In the genomic region with DNA sequence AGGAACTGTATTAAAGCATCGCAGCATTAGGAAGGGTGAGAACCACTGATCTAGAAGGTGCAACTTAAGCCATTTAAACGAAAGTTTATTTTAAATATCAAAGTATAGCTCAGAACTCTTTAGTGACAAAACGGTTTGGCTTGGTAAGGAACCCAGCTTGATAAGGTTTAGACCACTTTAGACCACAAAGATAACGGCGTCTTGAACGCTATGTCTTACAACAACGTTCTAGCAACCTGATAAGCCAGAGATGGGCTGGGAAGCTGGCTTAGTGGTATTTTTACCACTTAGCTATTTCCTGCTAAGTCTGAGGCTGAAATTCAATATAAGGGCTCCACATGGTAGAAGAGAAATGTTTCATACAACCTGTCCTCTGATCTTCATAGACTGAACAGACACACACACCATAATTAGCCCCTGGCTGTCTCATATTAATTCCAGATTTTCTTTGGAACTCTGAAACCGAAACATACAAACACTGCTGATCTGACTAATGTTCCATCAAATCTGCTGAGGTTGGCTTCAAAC, we compare ENCODE assay signal across 15 mouse cellular contexts. TPM values are rescaled to one million over a fixed set of nuclear protein-coding genes. Genes with fewer than 3 reads are reported as not detected.
A peak's percentile ranks its signal among the peaks of the same experiment; 100 is the strongest.
DNase-seq lines count a peak whose midpoint lies in the region; TF ChIP-seq lines count a peak whose summit lies in the region.
"Had no signal": no experiment of that assay in that cellular context is flagged by ENCODE, and none has a peak within 500 bp of the region (broad histone marks: within the 10 kb centered on the region; RNA-seq: fewer than 3 reads in every experiment).

No protein-coding gene starts in this region.

- H3K36me3 ChIP-seq in MEL (ENCODE audit: control insufficient read depth in 1 of 2, insufficient read depth in 2 of 2, low read length in 2 of 2), result peaks cover 0 to 56% of the 10 kb centered on the region in 2 experiments; a peak in 2 of 4 replicates
- peaks cover 11% of the 10 kb centered on the region for H3K36me3 ChIP-seq in megakaryocyte, embryonic 14.5 days (replicated peaks; ENCODE audit: low read length)
- H3K36me3 ChIP-seq: hindbrain, embryonic 13.5 days; limb, embryonic 12.5 days; midbrain, embryonic 13.5 days had no signal

- H3K4me1 ChIP-seq in MEL (ENCODE audit: control insufficient read depth in 1 of 2, insufficient read depth in 2 of 2, low read length in 2 of 2), result peaks cover 23 to 45% of the 10 kb centered on the region in 2 experiments
- H3K4me1 ChIP-seq in megakaryocyte, embryonic 14.5 days, result peaks cover 66% of the 10 kb centered on the region
- H3K4me1 ChIP-seq: hindbrain, embryonic 13.5 days; limb, embryonic 12.5 days; midbrain, embryonic 13.5 days had no signal

- peak overlapping the region; percentile 99 for H3K27ac ChIP-seq in MEL (ENCODE audit: control insufficient read depth, low read depth, low read length)
- H3K27ac ChIP-seq: hindbrain, embryonic 13.5 days; limb, embryonic 12.5 days; midbrain, embryonic 13.5 days had no signal

- peak overlapping the region; percentile 18 to 36; a peak in 3 of 4 replicates for H3K4me3 ChIP-seq in MEL (ENCODE audit: control insufficient read depth in 1 of 2, insufficient read depth in 1 of 2, low read depth in 2 of 2, low read length in 2 of 2)
- peak overlapping the region; percentile 33 for H3K4me3 ChIP-seq in megakaryocyte, embryonic 14.5 days (replicated peaks)
- H3K4me3 ChIP-seq: hindbrain, embryonic 13.5 days; limb, embryonic 12.5 days; midbrain, embryonic 13.5 days had no signal

- H3K9ac ChIP-seq in MEL (ENCODE audit: control insufficient read depth, low read depth, low read length, poor library complexity, severe bottlenecking), result peak overlapping the region; percentile 61
- H3K9ac ChIP-seq: hindbrain, embryonic 13.5 days; limb, embryonic 12.5 days; midbrain, embryonic 13.5 days had no signal

- no peak for TF ChIP-seq CTCF in MEL (IDR thresholded peaks at IDR 0.05 in 2 of 3, conservative IDR thresholded peaks at IDR 0.05 in 1 of 3; ENCODE audit: control insufficient read depth in 1 of 3, insufficient read depth in 1 of 3, low read depth in 2 of 3, low read length in 3 of 3, poor library complexity in 1 of 3, severe bottlenecking in 1 of 3)

- H3K9me3 ChIP-seq in MEL (replicated peaks; ENCODE audit: insufficient read depth, low read length), result no peaks in the 10 kb centered on the region
- no peaks in the 10 kb centered on the region for H3K9me3 ChIP-seq in megakaryocyte, embryonic 14.5 days
- H3K9me3 ChIP-seq: hindbrain, embryonic 13.5 days; limb, embryonic 12.5 days; midbrain, embryonic 13.5 days had no signal

- TF ChIP-seq RAD21 in MEL (IDR thresholded peaks at IDR 0.05; ENCODE audit: low read depth, low read length), result no peak

- peak in 1 of 2 experiments; percentile 35; a peak in 1 of 4 replicates for TF ChIP-seq POLR2A in MEL (IDR thresholded peaks at IDR 0.05; ENCODE audit: control insufficient read depth in 1 of 2, insufficient read depth in 1 of 2, low read depth in 1 of 2, low read length in 2 of 2, poor library complexity in 1 of 2)

- no peaks in the 10 kb centered on the region for H3K79me2 ChIP-seq in MEL (ENCODE audit: control insufficient read depth, insufficient read depth, low read length, poor library complexity)

- peak; percentile 41 for DNase-seq in CD4-positive, CD25-positive, alpha-beta regulatory T cell, adult 2 months (ENCODE audit: low read depth, low spot score)
- DNase-seq in MEL (ENCODE audit: low read depth, low spot score), result peak; percentile 91
- DNase-seq in liver, result peak; percentile 49
- DNase-seq in kidney, postnatal 4 days, result no peak
- no peak for DNase-seq in cerebellum, adult 11-12 months
- no peak for DNase-seq in yolk sac, embryonic 10.5 days (ENCODE audit: low spot score)
- DNase-seq: adrenal gland, adult 8-10 months; cerebellum, adult 8-10 months; embryo, embryonic 11 days; lung, postnatal 10 days had no signal

- no peaks in the 10 kb centered on the region for H3K27me3 ChIP-seq in MEL (ENCODE audit: control insufficient read depth in 1 of 2, insufficient read depth in 2 of 2, low read length in 2 of 2)
- H3K27me3 ChIP-seq in megakaryocyte, embryonic 14.5 days (replicated peaks), result no peaks in the 10 kb centered on the region
- H3K27me3 ChIP-seq: CH12.LX; hindbrain, embryonic 13.5 days; limb, embryonic 12.5 days; midbrain, embryonic 13.5 days had no signal

- peak; percentile 98 to 99 for TF ChIP-seq EP300 in MEL (IDR thresholded peaks at IDR 0.05; ENCODE audit: low read depth in 1 of 2, low read length in 2 of 2)

TF ChIP-seq in MEL, 35 proteins besides CTCF, POLR2A, EP300 and RAD21:
- peak; percentile 95 for TF ChIP-seq RCOR1 (IDR thresholded peaks at IDR 0.05; ENCODE audit: low read depth, low read length)
- no peak for TF ChIP-seq ZNF384 (IDR thresholded peaks at IDR 0.05; ENCODE audit: low read depth, low read length)
- no peak for TF ChIP-seq KAT2A (conservative IDR thresholded peaks at IDR 0.05; ENCODE audit: low read depth, low read length)
- peak; percentile 74; the same call in 1 of the 2 replicates for TF ChIP-seq MAFK (IDR thresholded peaks at IDR 0.05; ENCODE audit: borderline replicate concordance, low read depth, low read length)
- TF ChIP-seq MAX (IDR thresholded peaks at IDR 0.05; ENCODE audit: low read length), result peak; percentile 69; the same call in 1 of the 2 replicates
- TF ChIP-seq ELF1 (IDR thresholded peaks at IDR 0.05; ENCODE audit: low read depth, low read length), result no peak
- TF ChIP-seq TAL1 (IDR thresholded peaks at IDR 0.05; ENCODE audit: low read length), result peak; percentile 54
- TF ChIP-seq TCF12 (IDR thresholded peaks at IDR 0.05; ENCODE audit: low read depth, low read length), result peak; percentile 91
- peak; percentile 96 for TF ChIP-seq ETS1 (IDR thresholded peaks at IDR 0.05; ENCODE audit: low read depth, low read length)
- no peak for TF ChIP-seq SMC3 (IDR thresholded peaks at IDR 0.05; ENCODE audit: low read depth, low read length)
- TF ChIP-seq ZMIZ1 (IDR thresholded peaks at IDR 0.05; ENCODE audit: low read depth, low read length), result peak; percentile 47; the same call in 1 of the 2 replicates
- TF ChIP-seq ZKSCAN1 (IDR thresholded peaks at IDR 0.05; ENCODE audit: low read depth, low read length), result no peak
- peak; percentile 99 for TF ChIP-seq GATA1 (IDR thresholded peaks at IDR 0.05; ENCODE audit: low read depth, low read length)
- peak; percentile 94 for TF ChIP-seq MYC (IDR thresholded peaks at IDR 0.05; ENCODE audit: low read depth, low read length)
- TF ChIP-seq MYB (IDR thresholded peaks at IDR 0.05; ENCODE audit: low read depth, low read length), result peak; percentile 96
- TF ChIP-seq TBP (IDR thresholded peaks at IDR 0.05; ENCODE audit: low read depth, low read length), result peak; percentile 81
- no peak for TF ChIP-seq E2F4 (IDR thresholded peaks at IDR 0.05; ENCODE audit: borderline replicate concordance, low read depth, low read length)
- TF ChIP-seq SIN3A (IDR thresholded peaks at IDR 0.05; ENCODE audit: low read length), result peak; percentile 95
- TF ChIP-seq MAZ (IDR thresholded peaks at IDR 0.05; ENCODE audit: low read depth, low read length), result 0 out of 2 replicates have a peak, but pooled peaks have one; percentile 28
- TF ChIP-seq BHLHE40 (IDR thresholded peaks at IDR 0.05; ENCODE audit: borderline replicate concordance, low read depth, low read length), result peak; percentile 27; the same call in 1 of the 2 replicates
- TF ChIP-seq MXI1 (IDR thresholded peaks at IDR 0.05; ENCODE audit: low read depth, low read length), result peak; percentile 70
- TF ChIP-seq MEF2A (IDR thresholded peaks at IDR 0.05; ENCODE audit: extremely low read depth, insufficient replicate concordance, low read depth, low read length, poor library complexity, severe bottlenecking), result peak; percentile 76; the same call in 1 of the 2 replicates
- TF ChIP-seq USF2 (IDR thresholded peaks at IDR 0.05; ENCODE audit: borderline replicate concordance in 1 of 2, insufficient read depth in 1 of 2, low read depth in 1 of 2, low read length in 2 of 2), result no peak
- no peak for TF ChIP-seq GABPA (IDR thresholded peaks at IDR 0.05; ENCODE audit: low read depth, low read length)
- no peak for TF ChIP-seq NELFE (IDR thresholded peaks at IDR 0.05; ENCODE audit: low read depth, low read length)

RNA-seq across cellular contexts. Expression of a gene that starts 27.5 kb away (rescaled TPM):
- 67.3 and 72.0 TPM in 2 replicates for total RNA-seq in MEL (2012; rRNA removed)
- 100 to 1,000 TPM in 1 of 2 experiments, 10 to 100 TPM in 1; 55.2 to 248 TPM for polyA plus RNA-seq in MEL (2012; ENCODE audit: insufficient read depth in 1 of 2, insufficient read length in 2 of 2, low read depth in 1 of 2, low replicate concordance in 2 of 2, missing spikeins in 1 of 2)
- 0.77 and 2.0 TPM in 2 replicates for polyA plus RNA-seq in megakaryocyte, embryonic 14.5 days (2012; ENCODE audit: insufficient read depth, low replicate concordance)

Comparison
In these comparisons a context has a peak if more than half of its experiments do, and no peak if none do; other contexts are left out.
1. DNase-seq: peak in CD4-positive, CD25-positive, alpha-beta regulatory T cell, adult 2 months (single experiment), MEL (single experiment) and liver (single experiment); none in kidney, postnatal 4 days (0 of 2), cerebellum, adult 11-12 months (single experiment) and yolk sac, embryonic 10.5 days (single experiment).
2. RNA of a gene that starts 27.5 kb away (polyA plus RNA-seq): 55.2 to 248 TPM in MEL; 0.77 to 2.0 TPM in megakaryocyte, embryonic 14.5 days; every median in the first group is over 10 times any median in the second.